Mouse (Mus musculus): ENCODE measurements around the gene Gm21103. TPM values are rescaled to one million over a fixed set of nuclear protein-coding genes. Genes with fewer than 3 reads are reported as not detected.
"Not testable (repeated sequence)": the region's sequence is repeated elsewhere in the genome, so short reads cannot be mapped to it uniquely, and the experiment has no call there.

Gm21103 gene
- not detected in 2 replicates for polyA plus RNA-seq (2012; rRNA removed)

- not testable (repeated sequence) for DNase-seq (ENCODE audit: extremely low spot score in 1 of 2, low spot score in 1 of 2)
Measured at GRCm38 (mm10) chr14:6304743-6305142, at the start of gene Gm21103. Gm21103 (minus strand) TSS chr14:6304843.

GRCm38 (mm10) chr14:6343578-6343977 is 38.9 kb upstream of the Gm21103 start, which contains the start of gene Gm3618:
Gm3618 (minus strand) TSS chr14:6343678.
- not testable (repeated sequence) for DNase-seq (ENCODE audit: extremely low spot score in 1 of 2, low spot score in 1 of 2)

- peak in 1 of 2 experiments; percentile 10 for DNase-seq (ENCODE audit: extremely low spot score in 1 of 2, low spot score in 1 of 2)
Measured at GRCm38 (mm10) chr14:6286931-6287715, 17.5 kb downstream of the Gm21103 start, which contains the start of gene Gm3411. Gm3411 (minus strand) TSS chr14:6287250.

Other genes with a start within 250 kb of the Gm21103 start
- gene Gm6337, start 246.6 kb downstream of the Gm21103 start, polyA plus RNA-seq (2012; rRNA removed) = not detected in 2 replicates
- gene Gm8206, start 210.9 kb downstream of the Gm21103 start, polyA plus RNA-seq (2012; rRNA removed) = 0.25 and 0.42 TPM in 2 replicates
- gene Gm3468, start 196.2 kb downstream of the Gm21103 start, polyA plus RNA-seq (2012; rRNA removed) = 1.7 and 2.3 TPM in 2 replicates
- gene Gm3476, start 179.0 kb downstream of the Gm21103 start, polyA plus RNA-seq (2012; rRNA removed) = not detected in 2 replicates
- not detected in 2 replicates for gene Gm21560, start 85.6 kb downstream of the Gm21103 start, polyA plus RNA-seq (2012; rRNA removed)
- gene Gm3411, start 17.6 kb downstream of the Gm21103 start, polyA plus RNA-seq (2012; rRNA removed) = 0.28 and 0.42 TPM in 2 replicates
- gene Gm3618, start 38.8 kb upstream of the Gm21103 start, polyA plus RNA-seq (2012; rRNA removed) = not detected in 2 replicates
- gene Gm16440, start 85.5 kb upstream of the Gm21103 start, polyA plus RNA-seq (2012; rRNA removed) = not detected in 2 replicates
- gene Gm3591, start 107.6 kb upstream of the Gm21103 start, polyA plus RNA-seq (2012; rRNA removed) = 0.76 and 1.0 TPM in 2 replicates
- gene Gm3594, start 139.8 kb upstream of the Gm21103 start, polyA plus RNA-seq (2012; rRNA removed) = not detected in 2 replicates
- gene Gm8356, start 232.4 kb upstream of the Gm21103 start, polyA plus RNA-seq (2012; rRNA removed) = not detected in 2 replicates